Mouse (Mus musculus): Measurements from ENCODE around the gene Cpne2.

- TF ChIP-seq POLR2A (IDR thresholded peaks at IDR 0.05; ENCODE audit: extremely low read depth, insufficient read depth, low read length) (no peak), CTCF (IDR thresholded peaks at IDR 0.05; ENCODE audit: extremely low read depth, insufficient read depth, low read length) (no peak)
Measured at GRCm38 (mm10) chr8:94582569-94582968, 49.8 kb downstream of the Cpne2 start.
